Mouse (Mus musculus) C2C12 (cell line): Measurements from ENCODE around the gene 4933415A04Rik. TPM values are rescaled to one million over a fixed set of nuclear protein-coding genes. Genes with fewer than 3 reads are reported as not detected.

Experiments used
- H3K27me3 ChIP-seq: one replicate; pipeline ENCODE4 v1.6.1; 2011; ENCODE audit not compliant: control insufficient read depth, insufficient read depth, insufficient read length
- H3K36me3 ChIP-seq: one replicate; pipeline ENCODE4 v1.6.1; 2011; ENCODE audit not compliant: control insufficient read depth, insufficient read depth
- H3K4me3 ChIP-seq: one replicate; pipeline ENCODE4 v1.5.1; 2011; ENCODE audit warnings: mild to moderate bottlenecking, control low read depth; ENCODE audit not compliant: poor library complexity, insufficient read depth, severe bottlenecking
- H3K79me2 ChIP-seq: one replicate; pipeline ENCODE4 v1.6.1; 2011; ENCODE audit not compliant: control insufficient read depth, insufficient read depth
- H3K79me3 ChIP-seq: one replicate; pipeline ENCODE4 v1.6.1; 2011; ENCODE audit warnings: low read depth, control low read depth
- H3ac ChIP-seq: one replicate; pipeline ENCODE3; 2011; ENCODE audit warnings: low read depth; ENCODE audit not compliant: control insufficient read depth, insufficient read length
- CEBPB ChIP-seq: IDR thresholded peaks from one replicate; pipeline ENCODE4 v1.6.1; 2011; ENCODE audit warnings: low read depth, mild to moderate bottlenecking, control low read depth, moderate library complexity
- CTCF ChIP-seq: IDR thresholded peaks from one replicate; pipeline ENCODE4 v1.5.1; 2011; ENCODE audit not compliant: control insufficient read depth, insufficient read depth, insufficient read length
- FOSL1 ChIP-seq: IDR thresholded peaks from one replicate; pipeline ENCODE4 v1.8.0; 2011; ENCODE audit warnings: mild to moderate bottlenecking, low read length; ENCODE audit not compliant: poor library complexity, insufficient read depth, severe bottlenecking
- MAX ChIP-seq: IDR thresholded peaks from one replicate; pipeline ENCODE4 v1.6.1; 2011; ENCODE audit warnings: mild to moderate bottlenecking, control low read depth
- MYOD1 ChIP-seq: IDR thresholded peaks from one replicate; pipeline ENCODE4 v1.6.1; 2011; ENCODE audit warnings: low read depth; ENCODE audit not compliant: control insufficient read depth, insufficient read length
- MYOG ChIP-seq: IDR thresholded peaks from one replicate; pipeline ENCODE4 v1.6.1; 2011; ENCODE audit not compliant: control insufficient read depth, insufficient read length; ENCODE audit errors: extremely low read depth
- USF1 ChIP-seq: IDR thresholded peaks from one replicate; pipeline ENCODE4 v1.6.1; 2011; ENCODE audit warnings: low read depth, mild to moderate bottlenecking, control low read depth, moderate library complexity
- polyA plus RNA-seq: library from polyadenylated mRNA; unstranded; fragments of >200 nt; fragmentation: generic; extraction: Trizol; gene quantifications from one replicate; pipeline ENCODE4 v1.2.1, GENCODE M21; 2012; ENCODE audit warnings: missing spikeins

Gene 4933415A04Rik
- polyA plus RNA-seq, 1 experiment, result 0.04 TPM

DNA sequence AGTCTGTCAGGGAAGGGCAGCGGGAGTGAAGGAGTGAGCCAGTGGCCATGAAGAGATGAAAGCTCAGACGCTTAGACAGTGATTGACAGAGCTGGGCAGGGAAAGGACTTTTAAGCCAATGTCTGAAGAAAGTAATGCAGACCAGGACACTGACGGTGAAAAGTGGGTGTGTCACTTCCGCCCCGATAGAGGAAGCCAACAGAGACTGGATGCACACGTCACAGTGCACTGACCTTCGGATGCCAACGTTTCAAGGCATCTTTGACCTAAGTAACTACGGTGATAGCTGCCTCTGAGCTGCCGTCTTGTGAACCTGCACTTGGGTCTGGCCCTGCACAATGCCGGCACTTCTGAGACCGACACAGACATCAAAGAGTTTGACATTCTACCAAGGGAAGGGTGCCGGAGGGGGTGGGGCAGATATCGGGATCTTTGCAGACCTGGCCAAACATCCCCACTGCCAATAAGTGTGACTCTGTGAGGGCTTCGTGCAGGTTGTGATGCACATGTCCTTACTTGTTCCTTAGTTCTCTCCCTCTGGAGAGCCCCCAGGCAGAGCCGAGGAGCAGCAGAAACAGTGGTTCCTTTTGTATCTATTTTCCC lies 40.9 kb upstream of the 4933415A04Rik start:
- no peak overlapping the region for H3ac ChIP-seq
- no peaks in the 10 kb centered on the region for H3K79me2 ChIP-seq
- H3K27me3 ChIP-seq, result no peaks in the 10 kb centered on the region
- no peaks in the 10 kb centered on the region for H3K36me3 ChIP-seq
- no peaks in the 10 kb centered on the region for H3K79me3 ChIP-seq
- TF ChIP-seq USF1 (no peak), CTCF (no peak), MYOG (no peak), MAX (no peak), CEBPB (no peak), MYOD1 (no peak), FOSL1 (no peak)
- no peak overlapping the region for H3K4me3 ChIP-seq

DNA sequence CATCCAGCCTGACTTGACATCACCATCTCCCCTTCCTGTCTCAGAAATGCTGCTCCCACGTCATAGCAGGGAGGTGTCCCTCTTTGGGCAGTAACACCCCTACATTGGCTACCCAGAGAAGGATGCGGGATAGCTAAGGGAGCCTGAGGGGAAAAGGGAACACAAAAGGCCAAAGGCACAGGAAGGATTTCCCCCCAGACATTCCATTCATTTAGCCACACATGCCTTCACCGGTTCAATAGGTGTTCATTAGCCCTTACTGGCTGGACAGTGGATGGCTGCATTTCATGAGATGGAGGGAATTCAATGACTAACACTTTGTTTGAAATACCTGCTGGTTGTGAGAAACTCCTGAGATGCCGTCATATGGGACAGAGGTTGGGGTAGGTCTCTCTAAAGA lies 40.2 kb upstream of the 4933415A04Rik start:
- no peak overlapping the region for H3K4me3 ChIP-seq
- H3ac ChIP-seq, result no peak overlapping the region
- no peaks in the 10 kb centered on the region for H3K79me2 ChIP-seq
- H3K27me3 ChIP-seq, result no peaks in the 10 kb centered on the region
- TF ChIP-seq MYOG, result no peak
- no peaks in the 10 kb centered on the region for H3K79me3 ChIP-seq
- H3K36me3 ChIP-seq, result no peaks in the 10 kb centered on the region

DNA sequence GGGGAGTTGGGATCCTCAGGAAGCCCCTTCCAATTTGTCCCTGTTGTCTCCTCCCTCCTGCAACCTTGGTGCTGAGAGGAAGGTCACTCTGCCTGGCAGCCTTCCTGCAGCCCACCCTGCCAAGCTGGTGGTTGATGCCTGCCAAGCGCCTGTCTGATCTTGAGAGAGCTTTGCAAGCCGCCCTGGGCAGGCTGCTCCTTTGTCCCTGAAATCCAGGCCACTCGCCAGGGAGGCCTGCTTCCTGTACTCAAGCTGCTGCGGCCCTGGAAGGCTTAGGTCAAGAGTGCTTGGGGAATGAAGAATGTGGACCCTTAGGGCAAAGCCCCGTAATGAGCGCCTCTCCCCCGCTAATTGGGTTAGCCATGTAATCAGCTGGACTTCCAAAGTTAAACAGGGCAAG lies 38.7 kb upstream of the 4933415A04Rik start:
- no peak overlapping the region for H3K4me3 ChIP-seq
- no peak overlapping the region for H3ac ChIP-seq
- H3K36me3 ChIP-seq, result no peaks in the 10 kb centered on the region
- no peaks in the 10 kb centered on the region for H3K79me3 ChIP-seq
- H3K79me2 ChIP-seq, result no peaks in the 10 kb centered on the region
- no peak for TF ChIP-seq FOSL1
- no peak for TF ChIP-seq CEBPB
- TF ChIP-seq MAX, result no peak
- TF ChIP-seq CTCF, result no peak
- no peak for TF ChIP-seq MYOG
- TF ChIP-seq MYOD1, result no peak
- no peak for TF ChIP-seq USF1
- no peaks in the 10 kb centered on the region for H3K27me3 ChIP-seq

DNA sequence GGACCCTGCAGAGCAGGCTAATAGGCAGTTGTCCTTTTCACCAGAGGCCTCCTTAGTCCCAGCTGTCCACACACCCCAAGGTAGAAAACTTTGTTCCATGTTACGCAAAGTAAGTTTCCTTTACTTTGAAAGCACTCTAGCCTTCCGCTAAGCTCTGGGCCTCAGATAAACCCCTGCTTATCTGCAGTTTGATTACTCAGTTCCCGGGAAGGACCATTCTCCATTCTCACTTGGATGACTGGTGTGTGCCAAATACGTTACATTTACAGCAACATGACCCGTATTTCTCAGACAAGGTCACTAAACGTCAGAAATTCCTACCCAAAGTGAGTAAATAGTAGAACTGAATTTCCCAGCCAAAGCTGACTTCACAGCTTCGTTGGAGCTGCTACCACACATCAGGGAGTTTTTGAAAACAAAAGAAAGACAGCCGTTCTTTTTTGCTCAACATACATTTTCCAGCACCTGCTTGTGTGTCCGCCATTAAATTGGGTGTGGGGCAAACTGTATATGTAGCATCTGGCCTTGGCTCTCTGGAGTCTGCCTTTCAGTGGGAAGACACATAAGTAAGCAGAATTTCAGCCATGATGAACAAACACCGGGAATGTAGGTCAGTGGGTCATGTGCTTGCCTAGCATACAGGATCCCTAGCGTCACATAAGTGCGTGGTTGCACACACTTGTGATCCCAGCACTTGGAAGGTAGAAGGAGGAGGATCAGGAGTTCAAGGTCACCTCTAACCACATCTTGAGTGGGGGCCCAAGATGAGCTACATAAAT lies 38.0 kb upstream of the 4933415A04Rik start:
- no peak overlapping the region for H3K4me3 ChIP-seq
- no peaks in the 10 kb centered on the region for H3K27me3 ChIP-seq
- no peaks in the 10 kb centered on the region for H3K79me3 ChIP-seq
- TF ChIP-seq CTCF, result no peak
- no peak for TF ChIP-seq MAX
- TF ChIP-seq MYOD1, result no peak
- no peak for TF ChIP-seq USF1
- no peak for TF ChIP-seq MYOG
- TF ChIP-seq CEBPB, result no peak
- no peak for TF ChIP-seq FOSL1
- H3K79me2 ChIP-seq, result no peaks in the 10 kb centered on the region
- no peaks in the 10 kb centered on the region for H3K36me3 ChIP-seq
- H3ac ChIP-seq, result no peak overlapping the region

DNA sequence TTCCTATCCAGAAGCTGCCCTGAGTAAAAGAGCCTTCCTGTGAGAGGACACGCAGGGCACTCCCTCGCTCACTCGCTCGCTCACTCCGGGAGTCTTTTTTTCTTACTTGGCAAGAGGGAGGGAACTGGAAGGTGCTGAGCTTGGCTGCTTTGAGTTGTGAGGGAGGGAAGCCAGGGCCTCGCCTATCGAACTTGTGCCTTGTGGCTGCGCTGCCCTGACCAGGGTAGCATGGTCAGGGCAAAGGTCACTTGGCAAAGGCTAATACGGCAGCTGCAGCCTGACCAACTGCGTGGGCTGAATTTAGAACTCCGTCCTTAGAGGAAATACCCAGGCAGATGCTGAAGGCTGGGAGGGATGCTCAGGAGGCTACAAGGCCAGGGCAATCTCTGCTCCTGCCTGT lies 37.1 kb upstream of the 4933415A04Rik start:
- H3K27me3 ChIP-seq, result no peaks in the 10 kb centered on the region
- no peak for TF ChIP-seq MAX
- TF ChIP-seq USF1, result no peak
- TF ChIP-seq MYOG, result no peak
- no peak for TF ChIP-seq MYOD1
- TF ChIP-seq FOSL1, result no peak
- TF ChIP-seq CTCF, result no peak
- TF ChIP-seq CEBPB, result no peak
- no peaks in the 10 kb centered on the region for H3K79me3 ChIP-seq
- H3K36me3 ChIP-seq, result no peaks in the 10 kb centered on the region
- no peak overlapping the region for H3ac ChIP-seq
- no peaks in the 10 kb centered on the region for H3K79me2 ChIP-seq
- H3K4me3 ChIP-seq, result no peak overlapping the region

DNA sequence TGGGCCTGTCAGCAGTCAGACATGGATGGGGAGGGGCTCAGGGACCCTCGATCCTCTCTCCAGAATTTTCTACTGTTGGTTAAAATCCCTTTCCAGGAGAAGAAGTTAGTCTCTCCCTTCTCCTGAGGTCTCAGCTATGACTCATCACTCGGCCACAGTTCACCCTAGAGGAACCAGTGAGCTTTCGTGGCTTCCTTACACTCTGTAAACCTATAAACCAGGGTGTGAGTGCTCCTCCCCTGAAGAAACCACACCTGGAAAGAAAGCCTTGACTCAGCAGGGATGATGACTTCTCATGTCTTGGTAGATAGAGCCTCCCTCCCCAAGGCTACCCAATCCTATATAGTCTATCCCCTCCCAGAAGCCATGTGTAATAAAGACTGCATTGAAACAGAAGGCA lies 35.1 kb upstream of the 4933415A04Rik start:
- H3K4me3 ChIP-seq, result no peak overlapping the region
- H3ac ChIP-seq, result no peak overlapping the region
- no peak for TF ChIP-seq CTCF
- no peak for TF ChIP-seq MYOG
- no peak for TF ChIP-seq CEBPB
- no peak for TF ChIP-seq MYOD1
- no peak for TF ChIP-seq USF1
- TF ChIP-seq MAX, result no peak
- TF ChIP-seq FOSL1, result no peak
- H3K36me3 ChIP-seq, result no peaks in the 10 kb centered on the region
- no peaks in the 10 kb centered on the region for H3K79me2 ChIP-seq
- no peaks in the 10 kb centered on the region for H3K79me3 ChIP-seq
- no peaks in the 10 kb centered on the region for H3K27me3 ChIP-seq
